Mouse (Mus musculus) liver, postnatal 0 days (tissue): ENCODE results near the gene Il21.

Source experiments
- CTCF ChIP-seq: sonication (generic); IDR thresholded peaks from 2 replicates; pipeline ENCODE4 v1.5.1; 2016; ENCODE audit warnings: antibody characterized with exemption, low read depth
- EP300 ChIP-seq: IDR thresholded peaks from 2 replicates; pipeline ENCODE4 v1.6.1; 2016; ENCODE audit warnings: antibody characterized with exemption, low read depth, mild to moderate bottlenecking

- TF ChIP-seq EP300 (no peak), CTCF (no peak)
Observed at GRCm38 (mm10) chr3:37250967-37251366, 18.5 kb upstream of the Il21 start.
